Mouse (Mus musculus) ES-Bruce4 (cell line): Measurements from ENCODE around the gene Colgalt1.

Experiments used
- CTCF ChIP-seq: IDR thresholded peaks from one replicate; pipeline ENCODE4 v1.8.1; 2011; ENCODE audit warnings: low read depth, low read length
- POLR2A ChIP-seq: IDR thresholded peaks from one replicate; pipeline ENCODE4 v1.8.1; 2011; ENCODE audit warnings: low read length; ENCODE audit not compliant: insufficient read depth

GRCm38 (mm10) chr8:71572077-71572476 is 38.7 kb upstream of the Colgalt1 start:
- TF ChIP-seq POLR2A (no peak), CTCF (no peak)
